Comparison of ENCODE assay signal across 8 mouse cellular contexts in the genomic region with DNA sequence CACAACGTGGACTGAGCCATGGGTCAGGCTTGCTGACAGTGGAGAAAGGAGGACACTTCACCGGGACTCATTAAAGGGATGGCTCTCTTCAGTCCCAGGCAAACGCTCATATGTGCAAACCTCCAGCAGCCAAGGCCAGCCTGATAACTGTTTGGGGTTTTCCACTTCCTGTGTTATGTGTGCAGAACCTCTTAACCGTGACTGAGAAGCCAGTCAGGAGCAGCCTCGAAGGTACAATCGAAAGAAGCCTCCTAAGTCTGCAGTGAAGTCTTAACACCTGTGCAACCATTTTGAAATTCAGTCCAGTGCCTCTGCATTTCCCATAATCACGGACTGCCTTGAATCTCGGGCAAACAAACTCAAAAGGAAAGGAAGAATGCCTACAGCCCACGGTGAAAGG. TPM values are rescaled to one million over a fixed set of nuclear protein-coding genes. Genes with fewer than 3 reads are reported as not detected.
DNase-seq lines count a peak whose midpoint lies in the region; ATAC-seq and TF ChIP-seq lines count a peak whose summit lies in the region.

No protein-coding gene starts in this region.

- H3K27me3 ChIP-seq in lung, postnatal 0 days (replicated peaks; ENCODE audit: insufficient read depth, low read length): no peaks in the 10 kb centered on the region
- H3K27me3 ChIP-seq in hindbrain, embryonic 14.5 days (ENCODE audit: control insufficient read depth, insufficient read depth, low read length): peaks cover 18% of the 10 kb centered on the region
- no peaks in the 10 kb centered on the region for H3K27me3 ChIP-seq in splenic B cell, adult 2 months (ENCODE audit: control insufficient read depth, insufficient read depth, low read length, poor library complexity, severe bottlenecking)

- TF ChIP-seq CTCF in lung, postnatal 0 days (IDR thresholded peaks at IDR 0.05): no peak

- H3K36me3 ChIP-seq in lung, postnatal 0 days (ENCODE audit: insufficient read depth, low read length): no peaks in the 10 kb centered on the region
- no peaks in the 10 kb centered on the region for H3K36me3 ChIP-seq in hindbrain, embryonic 14.5 days (replicated peaks; ENCODE audit: control insufficient read depth, insufficient read depth)
- no peaks in the 10 kb centered on the region for H3K36me3 ChIP-seq in splenic B cell, adult 2 months (ENCODE audit: control insufficient read depth, insufficient read depth, low read length, poor library complexity, severe bottlenecking)

- peak; percentile 20 for DNase-seq in cerebellum, adult 11-12 months
- no peak for DNase-seq in cerebellum, postnatal 36 days
- DNase-seq in lung, postnatal 0 days (ENCODE audit: low spot score): no peak
- no peak for DNase-seq in lung, postnatal 36 days
- DNase-seq in hindbrain, embryonic 14.5 days (ENCODE audit: low spot score): no peak
- peak; percentile 56 for DNase-seq in splenic B cell, adult 2 months (ENCODE audit: low read depth, low spot score)
- DNase-seq in kidney, adult 18-20 months: no peak
- DNase-seq in kidney, postnatal 36 days: no peak

- 0 out of 2 replicates have a peak overlapping the region, but pooled peaks have one; percentile 73 for H3K4me3 ChIP-seq in lung, postnatal 0 days (ENCODE audit: low read depth, low read length)
- H3K4me3 ChIP-seq in hindbrain, embryonic 14.5 days (replicated peaks; ENCODE audit: low read length): peak overlapping the region; percentile 81

- no peak for TF ChIP-seq EP300 in lung, postnatal 0 days (IDR thresholded peaks at IDR 0.05)

- ATAC-seq in lung, postnatal 0 days: no peak
- no peak for ATAC-seq in hindbrain, embryonic 14.5 days (ENCODE audit: low FRiP score)

- WGBS in lung, postnatal 0 days: 22% methylated on average over 9 of the region's 9 CpGs
- WGBS in hindbrain, embryonic 14.5 days: 33% methylated on average over 9 of the region's 9 CpGs

- H3K27ac ChIP-seq in lung, postnatal 0 days (ENCODE audit: low read length): no peak overlapping the region
- H3K27ac ChIP-seq in hindbrain, embryonic 14.5 days: no peak overlapping the region

- no peak overlapping the region for H3K9ac ChIP-seq in lung, postnatal 0 days (replicated peaks; ENCODE audit: low read depth)
- peak overlapping the region; percentile 89; the same call in 1 of the 2 replicates for H3K9ac ChIP-seq in hindbrain, embryonic 14.5 days

- H3K9me3 ChIP-seq in lung, postnatal 0 days (ENCODE audit: low read length): no peaks in the 10 kb centered on the region
- no peaks in the 10 kb centered on the region for H3K9me3 ChIP-seq in hindbrain, embryonic 14.5 days (ENCODE audit: control insufficient read depth, low read length)

- H3K4me2 ChIP-seq in lung, postnatal 0 days (replicated peaks; ENCODE audit: low read depth, low read length): peak overlapping the region; percentile 98
- peak overlapping the region; percentile 77 for H3K4me2 ChIP-seq in hindbrain, embryonic 14.5 days (replicated peaks)

- peaks cover 21% of the 10 kb centered on the region; the same call in 1 of the 2 replicates for H3K4me1 ChIP-seq in lung, postnatal 0 days (ENCODE audit: insufficient read depth, low read depth, low read length)
- H3K4me1 ChIP-seq in hindbrain, embryonic 14.5 days (replicated peaks; ENCODE audit: control insufficient read depth, insufficient read depth, low read length): peaks cover 42% of the 10 kb centered on the region

RNA-seq across cellular contexts. Expression of gene Gfod1, which starts 3.1 kb away (rescaled TPM):
- polyA plus RNA-seq in lung, postnatal 0 days (2015; fragmentation: Nextera tagmentation; extraction: Ambion mirVana): 1.6 and 2.0 TPM in 2 replicates
- polyA plus RNA-seq in hindbrain, embryonic 14.5 days (2014; fragmentation: Nextera tagmentation; extraction: Ambion mirVana): 3.6 and 3.7 TPM in 2 replicates

Comparison
In these comparisons a context has a peak if more than half of its experiments do, and no peak if none do; other contexts are left out.
1. DNase-seq: peak in cerebellum, adult 11-12 months (single experiment) and splenic B cell, adult 2 months (single experiment); none in cerebellum, postnatal 36 days (0 of 2), lung, postnatal 0 days (single experiment), lung, postnatal 36 days (single experiment), hindbrain, embryonic 14.5 days (single experiment), kidney, adult 18-20 months (single experiment) and kidney, postnatal 36 days (0 of 2).